Mouse (Mus musculus) spleen, adult 12 weeks (tissue): ENCODE data around the gene Dstyk.

Source experiments
- DNase-seq: peaks from one replicate; pipeline ENCODE4 v3.0.0; 2022; ENCODE audit warnings: low spot score

Dstyk gene

GRCm38 (mm10) chr1:132388813-132389803 lies 28.2 kb upstream of the Dstyk start:
- no peak for DNase-seq

GRCm38 (mm10) chr1:132389886-132390585 lies 27.3 kb upstream of the Dstyk start:
- peak; percentile 76 for DNase-seq

GRCm38 (mm10) chr1:132390691-132391579 lies 26.4 kb upstream of the Dstyk start, which contains the start of gene Tmcc2:
Gene Tmcc2 (minus strand): TSS chr1:132391281.
- DNase-seq = no peak

GRCm38 (mm10) chr1:132391580-132392022 lies 25.8 kb upstream of the Dstyk start:
- peak; percentile 63 for DNase-seq

DNA sequence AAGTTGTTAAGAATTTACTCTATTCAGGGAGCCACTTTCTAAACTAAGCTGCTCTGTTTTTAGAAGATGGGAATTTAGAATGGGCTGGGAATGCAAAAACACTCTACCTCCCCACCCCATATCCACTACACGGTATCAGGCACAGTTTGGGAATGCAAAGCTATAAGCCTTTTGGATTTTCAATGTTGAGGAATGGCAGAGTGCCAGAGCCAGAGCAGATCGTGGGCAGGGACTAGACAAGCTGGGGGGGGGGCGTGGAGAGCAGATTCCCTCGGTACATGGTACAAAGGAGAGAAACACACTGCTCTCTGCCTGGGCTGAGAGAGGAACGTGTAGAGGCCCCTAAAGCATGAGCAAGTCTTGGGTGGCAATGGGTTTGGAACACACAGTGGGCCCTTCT lies 24.5 kb upstream of the Dstyk start:
- DNase-seq = no peak

DNA sequence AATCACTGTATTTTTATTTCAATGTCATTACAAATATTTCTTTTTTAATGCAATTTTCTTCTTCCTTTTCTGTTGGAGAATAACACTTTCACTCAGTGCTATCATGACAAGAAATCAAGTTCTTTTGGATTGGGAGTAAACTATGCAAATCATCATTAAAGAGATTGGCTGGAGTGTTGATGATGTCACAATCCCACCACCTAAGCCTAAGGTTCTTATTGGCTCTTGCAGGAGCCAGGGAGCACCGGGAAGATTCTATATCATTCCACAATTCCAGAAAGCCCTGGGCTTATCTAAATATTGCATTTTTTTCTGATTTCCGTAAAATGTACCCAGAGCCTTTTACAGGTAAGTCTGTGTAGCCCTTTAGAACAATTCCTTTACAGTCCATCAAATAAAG lies 20.6 kb upstream of the Dstyk start:
- DNase-seq = no peak

- DNase-seq = no peak
These were observed 16.8 kb upstream of the Dstyk start for GRCm38 (mm10) chr1:132400538-132400937.

DNA sequence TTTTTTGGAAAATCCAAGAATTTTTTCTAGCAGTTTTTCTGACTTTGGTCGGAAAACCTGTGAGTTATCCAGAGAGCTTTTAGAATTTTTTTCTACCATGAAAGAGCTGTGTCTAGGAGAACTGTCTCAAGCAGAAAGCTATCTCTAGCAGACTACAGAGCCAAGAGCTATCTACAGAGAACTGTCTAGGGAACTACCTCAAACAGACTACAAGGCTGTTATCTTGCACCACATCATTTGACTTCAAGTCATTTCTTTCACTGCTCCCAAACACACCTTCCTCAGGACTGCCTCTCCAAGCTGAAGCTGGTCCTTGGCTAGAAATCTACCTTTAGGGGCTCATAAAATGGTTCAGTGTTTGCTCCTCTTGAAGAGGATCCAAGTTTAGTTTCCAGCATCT lies 15.5 kb upstream of the Dstyk start:
- no peak for DNase-seq

DNA sequence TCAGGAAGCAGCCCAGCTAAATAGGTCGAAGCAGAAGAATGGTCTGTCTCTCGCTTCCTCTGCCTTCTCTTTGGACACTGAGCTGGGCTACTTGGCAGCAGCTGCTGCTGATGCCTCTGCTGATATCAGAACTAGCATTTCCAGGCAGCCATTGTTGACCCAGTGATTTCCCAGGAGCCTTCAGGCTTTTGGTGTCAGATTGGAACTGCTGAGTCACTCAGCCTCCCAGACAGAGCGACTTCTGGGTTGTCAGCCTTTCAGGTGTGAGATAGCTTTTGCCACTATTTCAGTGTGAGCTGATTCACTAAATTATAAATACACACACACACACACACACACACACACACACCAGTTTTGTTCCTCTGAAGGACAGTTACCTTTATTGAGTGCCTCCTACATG lies 6.7 kb upstream of the Dstyk start:
- DNase-seq = no peak

DNA sequence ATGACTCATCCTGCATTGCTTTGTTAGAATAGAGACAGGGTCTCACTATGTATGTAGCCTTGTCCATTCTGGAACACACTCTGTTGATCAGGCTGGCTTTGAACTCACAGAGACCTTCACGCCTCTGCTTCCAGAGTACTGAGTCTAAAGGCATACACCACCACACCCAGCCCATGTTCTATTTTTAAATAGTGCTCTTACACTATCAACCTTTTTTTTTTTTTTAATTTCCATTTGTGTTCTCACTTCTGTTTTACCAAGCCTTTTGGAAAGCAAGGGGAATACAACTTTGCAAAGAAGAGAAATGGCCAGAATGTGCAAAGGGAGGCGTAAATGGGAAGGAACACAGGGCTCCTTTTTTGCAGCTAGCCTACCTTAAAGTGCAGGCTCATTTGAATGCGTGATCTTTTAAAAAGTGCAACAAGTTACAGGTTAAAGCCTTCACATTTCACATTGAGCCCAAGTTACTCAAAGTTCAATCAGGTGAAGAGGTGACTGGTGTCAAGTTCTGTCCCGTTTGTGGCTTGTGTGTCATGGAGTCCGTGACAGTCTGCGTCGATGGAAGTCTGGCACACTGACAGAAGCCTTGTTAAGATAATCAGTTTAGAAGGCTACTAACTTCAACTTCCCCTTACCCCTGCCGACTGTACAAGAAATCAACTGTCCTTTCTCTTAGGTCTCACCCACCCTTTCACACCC lies 962 bp upstream of the Dstyk start:
- no peak for DNase-seq

DNA sequence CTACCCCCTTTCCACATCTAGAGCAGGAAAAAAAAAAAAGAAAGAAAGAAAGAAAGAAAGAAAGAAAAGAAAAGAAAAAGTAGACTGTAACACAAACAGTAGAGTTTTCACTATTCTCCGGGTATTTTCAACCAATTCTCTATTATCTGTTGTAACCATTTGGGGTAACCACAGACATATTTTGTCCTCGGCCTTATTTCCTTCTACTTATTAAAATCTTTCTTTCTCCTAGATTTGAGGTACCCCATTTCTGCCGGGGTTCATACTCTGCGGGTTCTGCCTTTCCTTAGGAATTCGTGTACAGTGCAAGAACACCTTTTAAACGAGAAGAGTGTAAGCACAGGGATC lies 438 bp upstream of the Dstyk start:
- DNase-seq = no peak

- no peak for DNase-seq
These were observed 2.9 kb downstream of the Dstyk start for GRCm38 (mm10) chr1:132420206-132420605.

DNA sequence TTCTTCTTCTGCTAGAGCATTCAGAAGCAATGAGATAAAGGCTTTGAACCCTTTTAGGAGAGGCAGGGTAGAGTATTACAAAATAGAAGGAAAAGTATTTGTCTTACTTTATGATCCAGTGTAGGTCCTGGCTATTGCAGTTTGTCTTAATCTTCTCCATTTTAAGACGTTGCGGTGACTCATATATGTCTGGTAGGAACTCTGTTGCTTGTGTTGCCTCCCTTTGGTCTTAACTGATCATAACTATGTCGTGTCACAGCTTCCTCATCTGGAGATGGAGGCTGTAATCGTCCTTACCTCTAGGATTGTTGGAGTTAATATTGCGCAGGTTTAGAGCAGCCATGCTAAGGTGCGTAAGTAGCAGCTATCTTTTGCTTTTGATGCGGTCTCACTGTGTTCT lies 3.3 kb downstream of the Dstyk start:
- DNase-seq = no peak

- DNase-seq = no peak
These were observed 5.7 kb downstream of the Dstyk start for GRCm38 (mm10) chr1:132422912-132423696.

DNA sequence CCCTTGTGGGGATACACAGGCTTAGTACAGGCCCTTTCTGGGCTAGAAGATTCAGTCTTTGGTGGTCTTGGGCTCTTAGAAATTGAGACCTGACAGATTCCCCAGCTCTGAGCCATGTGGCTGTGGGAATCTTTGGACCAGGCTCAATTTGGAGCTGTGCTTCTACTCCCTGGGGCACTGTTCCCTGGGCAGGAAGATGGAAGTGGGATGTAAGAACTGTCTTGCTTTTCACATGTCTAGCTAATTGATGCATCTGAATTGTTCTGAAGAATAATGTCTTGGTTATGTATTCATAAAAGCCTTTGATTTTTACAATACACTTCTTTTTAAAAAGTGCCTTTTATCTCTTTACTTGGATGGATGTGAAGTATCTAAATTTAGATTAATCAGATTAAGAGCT lies 8.2 kb downstream of the Dstyk start:
- DNase-seq = no peak

DNA sequence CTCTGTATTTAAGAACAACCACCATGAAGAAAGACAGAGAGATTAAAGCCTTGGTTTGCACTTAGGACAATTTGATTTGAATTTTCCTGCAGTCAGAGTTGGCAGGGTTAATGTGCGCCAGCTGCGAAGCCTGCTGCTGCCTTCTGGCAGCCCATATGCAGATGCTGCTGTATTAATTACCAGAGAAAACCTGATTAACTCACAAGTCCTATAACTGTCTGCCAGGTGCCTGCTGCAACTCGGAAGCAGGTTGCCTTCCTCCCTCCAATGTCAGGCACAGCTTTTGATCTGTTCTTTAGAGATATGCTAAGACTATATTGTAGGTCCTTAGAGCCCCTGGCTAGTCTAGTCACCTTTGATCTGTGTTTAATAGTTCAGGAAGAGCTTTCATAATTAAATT lies 13.5 kb downstream of the Dstyk start:
- no peak for DNase-seq

DNA sequence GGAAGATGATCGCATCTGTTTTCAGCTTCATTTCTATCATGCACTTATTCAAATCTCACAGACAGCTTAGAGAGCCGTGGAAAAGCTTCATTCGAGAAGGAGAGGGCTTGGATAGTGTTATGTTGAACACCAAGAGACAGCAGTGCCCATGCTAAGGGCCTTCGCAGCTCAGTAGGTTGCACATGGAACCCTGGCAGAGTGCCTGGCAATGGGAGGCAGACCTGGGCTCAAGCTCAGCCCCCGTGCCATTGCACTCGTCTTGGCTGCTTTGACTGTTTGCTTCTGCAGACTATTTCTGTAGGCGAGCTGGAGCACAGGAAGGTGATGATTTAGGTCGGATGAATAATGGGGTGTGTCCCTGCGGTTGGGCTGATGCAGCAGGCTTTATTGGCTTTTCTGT lies 14.4 kb downstream of the Dstyk start:
- DNase-seq = no peak

DNA sequence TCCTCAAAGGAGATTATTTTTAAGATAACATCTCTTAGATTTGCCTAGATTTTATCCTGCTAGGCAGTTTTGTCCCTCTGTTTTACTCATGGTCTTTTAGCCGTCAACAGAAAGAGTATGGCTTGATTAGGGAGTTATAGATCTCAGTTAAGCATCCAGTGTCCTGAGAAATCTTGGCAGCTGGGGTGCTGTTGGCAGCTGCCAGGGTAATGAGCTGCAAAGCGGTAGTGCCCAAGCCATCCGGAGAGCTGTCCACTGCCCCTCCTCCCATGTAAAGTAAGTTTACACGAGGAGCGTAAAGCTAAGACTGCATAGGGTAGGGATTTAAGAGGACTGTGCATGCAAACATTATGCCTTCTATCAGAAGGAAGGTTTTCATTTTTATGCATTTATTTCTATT lies 16.0 kb downstream of the Dstyk start:
- no peak for DNase-seq

GRCm38 (mm10) chr1:132434032-132434431 lies 16.7 kb downstream of the Dstyk start:
- DNase-seq = no peak

DNA sequence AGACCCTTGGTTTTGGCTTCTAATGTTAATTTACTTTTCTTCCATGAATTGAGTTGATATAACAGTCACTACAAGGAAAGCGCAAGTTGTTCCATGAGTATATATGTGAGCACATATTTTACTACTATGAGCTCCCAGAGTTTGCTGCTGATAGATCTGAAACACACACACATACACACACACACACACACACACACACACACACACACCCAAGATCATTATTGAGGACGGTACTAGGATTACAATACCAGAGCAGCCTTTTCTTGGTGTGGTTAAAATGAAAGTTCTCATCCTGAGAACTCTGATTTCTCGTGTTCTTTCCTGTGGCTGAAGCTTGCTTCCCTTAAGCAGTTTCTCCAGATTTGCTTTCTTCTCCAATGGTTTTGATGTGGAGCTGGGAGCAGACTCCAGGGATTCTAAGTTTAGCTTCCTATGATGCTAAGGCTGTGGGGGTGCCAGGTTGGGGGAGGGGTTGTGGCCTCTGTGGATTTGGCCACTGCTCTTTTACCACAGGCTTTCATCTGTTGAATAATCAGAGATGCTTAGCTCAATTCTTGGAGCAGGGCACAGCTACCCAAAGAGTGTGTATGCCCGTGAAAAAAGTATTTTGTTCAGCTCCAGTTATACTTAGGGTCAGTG lies 19.1 kb downstream of the Dstyk start:
- DNase-seq = no peak
